Mouse (Mus musculus) liver, embryonic 14.5 days (tissue): Measurements from ENCODE around the gene Nt5dc3.

Experiments
- CTCF ChIP-seq: IDR thresholded peaks from 2 replicates; pipeline ENCODE4 v1.5.1; 2016; ENCODE audit warnings: antibody characterized with exemption, low read depth, control low read depth
- EP300 ChIP-seq: IDR thresholded peaks from 2 replicates; pipeline ENCODE4 v1.6.1; 2016; ENCODE audit warnings: antibody characterized with exemption, low read depth

DNA sequence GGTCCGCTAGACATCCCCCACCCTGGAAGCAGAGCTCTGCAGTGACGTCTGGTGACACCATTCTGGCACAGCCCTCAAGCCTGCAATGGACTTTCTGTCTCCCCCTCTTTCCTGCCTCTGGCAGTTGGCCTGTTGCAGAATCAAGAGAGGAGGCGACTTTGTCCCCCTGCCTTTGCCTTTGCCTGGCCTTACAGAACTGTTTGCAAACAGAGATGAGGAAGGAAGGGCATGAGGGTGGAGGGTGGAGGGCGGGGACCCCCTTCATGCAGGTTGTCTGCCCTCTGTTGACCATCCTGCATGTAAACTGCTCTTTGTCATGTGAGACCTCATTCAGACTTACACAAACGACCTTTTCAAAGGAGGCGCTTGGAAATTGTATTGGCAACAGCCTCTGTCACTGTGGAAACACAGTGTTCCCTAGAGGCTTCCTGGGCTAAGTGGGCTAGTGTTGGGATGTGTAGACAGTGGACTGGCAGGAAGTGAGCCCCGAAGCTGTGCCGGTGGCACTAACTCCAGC lies 40.9 kb downstream of the Nt5dc3 start:
- no peak for TF ChIP-seq CTCF
- no peak for TF ChIP-seq EP300
